Mouse (Mus musculus) heart, postnatal 36 days (tissue): Measurements from ENCODE around the gene Ldlrad3. TPM values are rescaled to one million over a fixed set of nuclear protein-coding genes. Genes with fewer than 3 reads are reported as not detected.

Experiments used
- DNase-seq, 2 experiments: peaks; one replicate each; pipeline ENCODE4 v3.0.0; 2021 to 2022
- intact Hi-C: fragments of 180-260 bp; cut with DNase I; formaldehyde crosslinking; loops from one replicate; pipeline ENCODE4 v1.15.1; 2025
- total RNA-seq, 2 experiments: library from RNA; stranded (reverse); gene quantifications; 2 replicates each; pipeline ENCODE4 v1.2.3; 2021

Gene Ldlrad3
- total RNA-seq, 2 experiments from 2014 or later: 3.8 to 4.4 TPM

- no peak for DNase-seq
- intact Hi-C loops: no loop called here
Observed at GRCm38 (mm10) chr2:101983082-101983852, 202.9 kb downstream of the Ldlrad3 start.

- DNase-seq: no peak
- intact Hi-C loops: no loop called here
Observed at GRCm38 (mm10) chr2:101981964-101982498, 204.2 kb downstream of the Ldlrad3 start.

GRCm38 (mm10) chr2:101981211-101981610 is 205.0 kb downstream of the Ldlrad3 start:
- intact Hi-C loops: no loop called here

GRCm38 (mm10) chr2:101980456-101980947 is 205.7 kb downstream of the Ldlrad3 start:
- no peak for DNase-seq
- intact Hi-C loops: no loop called here

More at GRCm38 (mm10) chr2:101981211-101981610, 205.0 kb downstream of the Ldlrad3 start:
- DNase-seq: no peak

GRCm38 (mm10) chr2:101978534-101979525 is 207.4 kb downstream of the Ldlrad3 start:
- peak; percentile 8 to 39 for DNase-seq
- intact Hi-C loops: no loop called here

GRCm38 (mm10) chr2:101976399-101977064 is 209.7 kb downstream of the Ldlrad3 start:
- no peak for DNase-seq
- intact Hi-C loops: no loop called here

GRCm38 (mm10) chr2:101973810-101974209 is 212.4 kb downstream of the Ldlrad3 start:
- no peak for DNase-seq
- intact Hi-C loops: no loop called here

GRCm38 (mm10) chr2:101967601-101968000 is 218.6 kb downstream of the Ldlrad3 start:
- intact Hi-C loops: no loop called here
- no peak for DNase-seq

GRCm38 (mm10) chr2:101967152-101967551 is 219.0 kb downstream of the Ldlrad3 start:
- DNase-seq: no peak
- intact Hi-C loops: no loop called here

GRCm38 (mm10) chr2:101966017-101966416 is 220.2 kb downstream of the Ldlrad3 start:
- intact Hi-C loops: no loop called here

GRCm38 (mm10) chr2:101965515-101965914 is 220.7 kb downstream of the Ldlrad3 start:
- intact Hi-C loops: no loop called here
- DNase-seq: no peak

More at GRCm38 (mm10) chr2:101966017-101966416, 220.2 kb downstream of the Ldlrad3 start:
- no peak for DNase-seq

- no peak for DNase-seq
- intact Hi-C loops: no loop called here
Observed at GRCm38 (mm10) chr2:101963367-101963766, 222.8 kb downstream of the Ldlrad3 start.

- intact Hi-C loops: no loop called here
- no peak for DNase-seq
Observed at GRCm38 (mm10) chr2:101962349-101962748, 223.8 kb downstream of the Ldlrad3 start.

- DNase-seq: no peak
- intact Hi-C loops: no loop called here
Observed at GRCm38 (mm10) chr2:101961391-101961790, 224.8 kb downstream of the Ldlrad3 start.

- no peak for DNase-seq
- intact Hi-C loops: no loop called here
Observed at GRCm38 (mm10) chr2:101960658-101961057, 225.5 kb downstream of the Ldlrad3 start.

- intact Hi-C loops: no loop called here
- DNase-seq: no peak
Observed at GRCm38 (mm10) chr2:101956125-101956524, 230.1 kb downstream of the Ldlrad3 start.

- intact Hi-C loops: no loop called here
- no peak for DNase-seq
Observed at GRCm38 (mm10) chr2:101952951-101953361, 233.2 kb downstream of the Ldlrad3 start.

GRCm38 (mm10) chr2:101950716-101951520 is 235.3 kb downstream of the Ldlrad3 start:
- intact Hi-C loops: no loop called here
- DNase-seq: no peak

GRCm38 (mm10) chr2:101935006-101935405 is 251.2 kb downstream of the Ldlrad3 start:
- intact Hi-C loops: no loop called here
- DNase-seq: no peak
